Mouse (Mus musculus): Measurements from ENCODE around the gene Camkv.

The Camkv gene

DNA sequence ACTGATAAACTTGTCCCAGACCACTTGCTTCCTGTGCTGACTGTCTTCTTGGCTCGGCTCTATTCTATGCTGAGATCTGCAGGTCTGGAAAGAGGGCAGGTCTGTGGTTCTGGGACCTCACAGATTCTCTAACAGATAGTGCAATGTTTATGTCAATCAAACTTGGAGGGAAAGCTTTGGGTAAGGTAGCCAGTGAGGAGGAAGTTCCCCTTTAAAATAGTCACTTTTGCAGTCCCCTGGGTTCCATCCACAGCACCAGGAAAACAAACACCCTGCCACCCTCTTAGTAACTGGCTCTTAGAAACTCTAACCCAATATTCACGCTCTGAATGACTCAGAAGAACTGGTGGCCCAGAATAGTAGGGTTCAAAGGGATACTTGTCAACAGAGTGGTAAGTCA lies 59.0 kb downstream of the Camkv start:
- no peak for DNase-seq

DNA sequence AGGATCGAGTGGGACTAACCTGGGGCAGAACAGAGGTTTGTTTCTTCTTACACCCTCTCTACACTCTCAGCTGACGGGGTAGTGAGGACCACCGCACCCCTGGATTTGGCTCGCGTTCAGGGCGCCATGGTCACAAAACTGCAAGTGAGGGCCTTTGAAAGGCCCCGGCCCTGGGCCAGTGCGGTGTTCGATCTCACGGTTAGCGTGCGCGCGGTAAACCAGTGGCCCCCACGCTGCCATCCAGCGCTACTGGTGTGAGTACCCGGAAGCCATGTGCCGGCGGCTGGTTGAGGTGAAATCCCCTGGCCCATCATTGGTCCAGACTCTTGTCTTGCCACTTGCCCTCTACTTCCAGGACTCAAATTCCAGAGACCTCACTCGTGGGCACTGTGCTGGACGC lies 60.0 kb downstream of the Camkv start:
- DNase-seq, result no peak

DNA sequence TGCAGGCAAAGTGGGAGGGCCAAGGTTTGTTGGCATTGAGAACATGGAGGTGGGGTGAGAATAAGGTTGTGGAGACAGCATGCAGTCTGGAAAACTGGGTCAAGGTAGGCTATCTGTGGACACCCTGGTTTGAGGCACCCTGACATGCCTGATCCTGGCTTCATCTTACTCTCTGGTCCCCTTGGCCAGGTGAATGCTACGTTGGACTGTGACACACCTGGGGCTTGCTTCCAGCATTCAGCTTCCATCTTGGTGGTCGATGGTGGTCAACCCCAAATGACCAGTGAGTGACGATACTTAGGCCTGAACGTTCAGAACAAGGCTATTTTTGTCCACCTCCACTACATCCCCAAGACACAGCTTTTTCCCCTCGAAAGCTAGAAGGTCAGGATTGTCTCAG lies 60.6 kb downstream of the Camkv start, which contains the start of gene Gm20662:
TSS of gene Gm20662 (plus strand) at position 301 of the 400 bp plus-strand sequence.
- DNase-seq, result no peak

All from B cell, adult 2 months (primary cell).